Mouse (Mus musculus): ENCODE results near the gene Ckap5.

DNA sequence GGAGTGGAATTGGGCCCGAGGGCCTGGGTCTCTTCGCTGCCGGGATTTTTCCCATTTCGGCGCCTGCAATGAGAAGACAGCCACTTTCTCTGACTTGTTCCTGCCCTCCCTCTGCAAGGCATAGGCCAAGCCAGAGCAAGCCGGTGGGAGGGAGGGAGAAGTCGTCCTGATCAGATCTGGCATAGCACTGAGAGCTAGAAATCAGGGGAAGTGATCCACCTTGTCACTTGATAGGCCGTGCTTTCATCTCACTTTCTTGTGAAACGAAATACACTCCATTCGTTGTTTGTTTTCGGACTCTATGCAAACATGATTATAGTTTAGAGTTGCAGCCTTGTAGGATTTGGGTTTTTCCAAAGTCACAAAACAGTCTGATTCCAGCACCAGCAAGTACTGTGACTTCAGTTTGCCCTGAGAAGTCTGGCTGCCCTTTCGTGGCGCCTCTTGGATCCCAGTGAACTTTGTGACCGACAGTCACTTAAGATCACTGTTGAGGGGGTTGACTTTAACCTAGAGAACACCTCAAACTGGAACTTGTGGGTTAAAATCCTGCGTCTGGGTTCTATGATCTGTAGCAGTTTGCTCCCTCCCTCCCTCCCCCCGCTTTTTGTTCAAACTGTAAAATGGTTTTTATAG lies 123.9 kb downstream of the Ckap5 start:
- no peak for TF ChIP-seq CTCF (IDR thresholded peaks at IDR 0.05; ENCODE audit: borderline replicate concordance, insufficient read depth, low read length)
- no peak for TF ChIP-seq POLR2A (IDR thresholded peaks at IDR 0.05; ENCODE audit: low read depth, low read length)

Data from embryonic fibroblast, embryonic 13.5 days (primary cell).